Mouse (Mus musculus): ENCODE measurements around the gene Hsd17b1.
A peak's percentile ranks its signal among the peaks of the same experiment; 100 is the strongest.

The Hsd17b1 gene

GRCm38 (mm10) chr11:101078121-101078520 lies at the start of gene Hsd17b1:
Gene Hsd17b1 (plus strand): TSS chr11:101078411.
- DNase-seq: no peak

GRCm38 (mm10) chr11:101029320-101029719 lies 48.9 kb upstream of the Hsd17b1 start:
- no peak for DNase-seq

GRCm38 (mm10) chr11:101030136-101030807 lies 47.9 kb upstream of the Hsd17b1 start:
- no peak for DNase-seq

DNA sequence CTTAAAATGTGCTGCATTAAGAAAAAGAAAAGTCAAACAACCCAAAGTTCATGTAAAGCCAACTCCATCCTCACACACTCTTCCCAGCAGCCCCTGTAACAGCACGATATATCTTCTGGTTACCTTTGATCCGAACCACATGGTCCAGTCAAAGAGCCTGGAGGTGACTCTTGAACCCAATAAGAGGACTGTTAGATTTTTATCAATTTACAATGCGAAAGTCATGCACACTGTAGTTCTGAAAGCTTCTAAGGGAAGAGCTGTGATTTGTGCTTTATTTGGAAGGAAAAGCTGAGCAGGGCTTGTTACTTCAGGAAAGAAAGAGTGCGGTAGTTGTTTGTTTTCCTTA lies 47.4 kb upstream of the Hsd17b1 start:
- no peak for DNase-seq

DNA sequence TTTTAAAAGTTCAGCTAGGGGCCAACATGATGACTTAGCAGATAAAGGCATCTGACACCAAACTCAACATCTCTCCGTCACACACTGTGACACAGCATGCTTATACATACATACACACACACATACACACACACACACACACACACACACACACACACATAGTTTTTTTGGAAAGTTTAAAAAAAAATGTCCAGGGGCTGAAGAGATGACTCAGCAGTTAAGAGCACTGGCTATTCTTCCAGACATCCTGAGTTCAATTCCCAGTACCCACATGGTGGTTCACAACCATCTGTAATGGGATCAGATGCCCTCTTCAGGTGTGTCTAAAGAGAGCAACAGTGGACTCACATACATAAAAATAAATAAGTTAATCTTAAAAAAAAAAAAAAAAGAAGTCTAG lies 46.7 kb upstream of the Hsd17b1 start:
- no peak for DNase-seq

GRCm38 (mm10) chr11:101033856-101034500 lies 44.2 kb upstream of the Hsd17b1 start:
- DNase-seq: no peak

GRCm38 (mm10) chr11:101034614-101035327 lies 43.4 kb upstream of the Hsd17b1 start:
- no peak for DNase-seq

- DNase-seq: no peak
These were observed 42.9 kb upstream of the Hsd17b1 start for GRCm38 (mm10) chr11:101035328-101035695.

DNA sequence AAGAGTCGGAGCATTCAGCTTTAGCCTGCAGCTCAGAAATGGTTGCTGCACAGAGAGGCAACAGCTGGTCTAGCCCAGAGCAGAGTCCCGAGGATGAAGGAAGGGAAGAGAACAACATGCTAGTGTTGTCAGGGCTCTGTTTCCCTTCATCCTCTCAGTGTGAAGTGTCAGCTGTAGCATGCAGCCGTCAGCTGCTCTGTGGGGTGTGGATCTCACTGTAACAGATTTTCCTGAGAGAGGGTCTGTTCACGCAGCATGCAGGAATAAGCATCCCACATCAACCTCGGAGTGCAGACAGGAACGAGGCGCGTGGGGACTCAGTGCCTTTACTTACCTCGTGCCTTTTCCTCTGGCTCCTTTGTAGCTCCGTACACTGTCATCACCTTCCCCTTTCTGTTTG lies 40.4 kb upstream of the Hsd17b1 start:
- DNase-seq: no peak

DNA sequence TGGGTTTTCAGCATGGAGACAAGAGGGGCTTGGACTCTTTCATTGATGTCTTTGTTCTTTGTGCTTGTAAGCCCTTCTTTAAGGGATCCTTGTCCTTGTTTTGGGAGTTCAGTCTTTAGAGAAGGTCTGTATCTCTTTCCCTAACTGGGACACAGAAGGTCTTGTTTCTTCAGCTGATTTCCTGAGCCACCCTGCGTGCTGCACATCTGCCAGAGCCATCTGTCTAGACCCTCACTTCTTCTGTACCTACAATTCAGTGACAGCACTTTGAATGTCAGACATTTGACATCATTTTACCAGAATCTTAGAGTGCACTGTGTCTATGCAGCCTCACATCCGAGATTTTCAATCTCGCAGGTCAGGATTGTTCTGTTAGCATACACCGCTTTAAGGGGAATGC lies 32.4 kb upstream of the Hsd17b1 start:
- DNase-seq: no peak

DNA sequence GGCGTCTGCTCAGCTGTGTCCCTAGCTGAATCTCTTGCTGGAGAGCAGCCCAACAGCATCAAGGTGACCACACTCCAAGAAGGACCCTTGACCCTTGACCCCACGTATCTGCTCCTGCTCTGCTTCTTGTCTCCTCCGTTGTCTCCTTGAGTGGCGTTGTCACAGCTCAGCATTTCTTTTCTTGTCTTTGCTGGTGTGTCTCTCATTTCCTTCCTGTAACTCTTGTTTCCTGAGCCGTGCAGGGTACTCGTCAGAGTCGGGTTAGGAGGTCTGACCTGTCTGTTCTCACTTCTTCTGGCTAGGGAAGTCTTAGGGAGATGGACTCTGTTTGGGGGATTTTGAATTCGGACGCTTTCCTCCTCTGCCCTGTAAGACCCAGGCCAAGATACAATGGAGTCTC lies 31.8 kb upstream of the Hsd17b1 start:
- peak in 1 of 2 experiments; percentile 36 for DNase-seq

DNA sequence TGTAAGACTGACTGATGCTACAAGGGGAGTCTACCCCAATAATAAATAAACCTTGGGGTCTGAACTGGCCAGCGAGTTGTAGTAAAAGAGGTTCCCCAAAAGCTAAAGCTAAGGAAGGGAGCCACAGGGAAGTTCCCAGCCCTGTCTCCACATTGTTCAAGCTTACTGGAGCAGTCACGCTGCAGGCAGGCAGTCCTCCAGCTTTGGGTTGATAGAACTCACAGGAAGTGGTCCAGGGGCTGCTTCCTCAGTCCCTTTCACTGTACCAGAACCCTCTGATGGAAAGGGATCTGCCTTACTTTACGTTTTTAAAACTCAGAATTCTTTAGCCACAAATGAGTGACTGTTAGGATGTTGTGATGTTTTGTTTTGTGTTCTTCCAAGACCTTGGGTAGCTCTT lies 30.7 kb upstream of the Hsd17b1 start:
- no peak for DNase-seq

- peak in 1 of 2 experiments; percentile 35 for DNase-seq
These were observed 27.9 kb upstream of the Hsd17b1 start for GRCm38 (mm10) chr11:101050359-101050758.

GRCm38 (mm10) chr11:101051051-101051493 lies 27.1 kb upstream of the Hsd17b1 start:
- DNase-seq: peak in 1 of 2 experiments; percentile 29

DNA sequence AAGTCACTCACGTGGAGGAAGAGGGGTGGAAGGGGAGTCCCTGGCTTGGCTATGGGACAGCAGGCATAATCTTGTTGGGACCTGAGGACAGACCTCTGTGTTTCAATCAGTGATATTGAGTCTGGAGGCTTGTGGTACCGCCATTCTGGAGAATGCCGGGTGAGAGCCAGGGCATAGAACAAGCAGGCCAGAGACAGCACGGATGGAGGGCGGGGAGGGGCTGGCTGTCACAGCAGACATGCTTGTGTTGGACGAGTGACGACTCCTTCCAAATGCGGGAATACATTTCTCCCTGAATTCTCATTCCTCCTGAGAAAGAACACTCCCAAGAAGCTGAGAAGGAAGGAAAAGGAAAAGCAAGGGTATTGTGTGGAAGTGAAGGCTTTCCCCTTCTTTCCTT lies 26.6 kb upstream of the Hsd17b1 start:
- peak in 1 of 2 experiments; percentile 30 for DNase-seq

GRCm38 (mm10) chr11:101052751-101053473 lies 25.3 kb upstream of the Hsd17b1 start:
- DNase-seq: peak in 1 of 2 experiments; percentile 43

DNA sequence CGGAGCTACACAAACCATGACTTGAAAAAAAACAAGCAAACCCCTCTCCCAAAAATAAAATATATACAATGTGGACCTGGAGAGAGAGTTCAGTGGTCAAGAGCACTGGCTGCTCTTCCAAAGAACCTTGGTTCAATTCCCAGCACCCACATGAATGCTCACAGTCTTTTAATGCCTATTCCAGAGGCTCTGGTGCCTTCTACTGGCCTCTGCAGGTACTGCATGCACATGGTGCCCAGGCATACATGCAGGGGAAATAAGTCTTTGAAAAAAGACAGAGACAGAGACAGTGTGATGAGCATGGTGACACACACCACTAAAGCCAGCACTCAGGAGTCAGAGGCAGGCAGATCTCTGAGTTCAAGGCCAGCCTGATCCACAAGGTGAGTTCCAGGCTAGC lies 24.2 kb upstream of the Hsd17b1 start:
- DNase-seq: peak in 1 of 2 experiments; percentile 15

DNA sequence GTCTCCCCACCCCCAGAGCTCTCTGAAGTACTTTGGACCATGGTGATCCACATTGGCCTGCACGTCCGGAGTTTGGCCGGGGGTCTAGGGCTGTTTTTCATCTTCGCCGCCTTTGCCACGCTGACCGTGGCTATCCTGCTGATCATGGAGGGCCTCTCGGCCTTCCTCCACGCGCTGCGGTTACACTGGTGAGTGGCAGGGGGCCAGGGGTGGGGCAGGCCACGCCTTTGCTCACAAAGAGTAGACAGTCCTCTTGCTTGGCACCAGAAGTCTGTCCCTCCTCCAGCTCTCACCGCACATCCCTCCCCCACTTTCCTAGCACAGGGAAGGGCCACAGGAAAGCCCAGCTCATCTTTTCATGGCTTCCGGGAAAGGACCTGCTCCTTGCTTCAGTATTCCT lies 22.8 kb upstream of the Hsd17b1 start:
- DNase-seq: peak in 1 of 2 experiments; percentile 36

- no peak for DNase-seq
These were observed 21.3 kb upstream of the Hsd17b1 start for GRCm38 (mm10) chr11:101056885-101057284.

DNA sequence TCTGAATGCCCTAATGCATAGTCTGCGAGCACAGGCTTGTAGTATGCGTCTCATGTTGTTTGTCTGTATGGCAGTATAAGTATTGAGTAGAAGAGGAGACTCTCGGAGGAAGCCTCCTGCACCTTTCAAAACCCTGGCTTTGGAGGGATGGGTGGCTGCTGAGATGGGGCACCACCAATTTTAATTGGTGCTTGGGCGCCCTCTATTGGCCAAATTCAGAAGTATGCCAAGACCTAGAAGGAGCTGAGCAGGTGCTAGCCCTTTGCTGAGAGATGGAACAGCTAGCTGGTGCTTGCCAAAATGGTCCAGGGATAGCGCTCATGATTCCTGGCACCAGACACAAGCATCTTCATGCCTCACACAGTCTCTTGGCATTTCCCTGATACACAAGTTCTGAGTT lies 20.4 kb upstream of the Hsd17b1 start:
- peak; percentile 85 to 93 for DNase-seq

DNA sequence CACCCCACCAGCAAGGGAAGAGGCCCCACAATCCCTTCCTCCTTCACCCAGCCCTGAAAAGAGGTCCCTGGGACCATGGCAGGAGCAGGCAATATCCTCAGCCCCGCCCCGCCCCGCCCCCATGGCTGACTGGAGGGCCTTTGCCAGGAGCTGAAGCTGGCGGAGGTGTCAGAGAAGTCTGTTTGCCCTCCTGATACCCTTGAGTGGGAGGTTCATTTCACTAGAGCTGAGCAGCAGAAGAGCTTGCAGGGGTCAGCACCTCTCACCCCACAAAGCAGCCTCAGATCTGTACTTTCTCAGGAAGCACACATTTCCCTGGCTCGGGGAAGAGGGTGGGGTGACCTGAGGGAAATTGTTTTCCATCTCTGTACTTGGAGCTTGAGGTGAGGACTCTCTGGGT lies 19.5 kb upstream of the Hsd17b1 start:
- DNase-seq: peak in 1 of 2 experiments; percentile 72

DNA sequence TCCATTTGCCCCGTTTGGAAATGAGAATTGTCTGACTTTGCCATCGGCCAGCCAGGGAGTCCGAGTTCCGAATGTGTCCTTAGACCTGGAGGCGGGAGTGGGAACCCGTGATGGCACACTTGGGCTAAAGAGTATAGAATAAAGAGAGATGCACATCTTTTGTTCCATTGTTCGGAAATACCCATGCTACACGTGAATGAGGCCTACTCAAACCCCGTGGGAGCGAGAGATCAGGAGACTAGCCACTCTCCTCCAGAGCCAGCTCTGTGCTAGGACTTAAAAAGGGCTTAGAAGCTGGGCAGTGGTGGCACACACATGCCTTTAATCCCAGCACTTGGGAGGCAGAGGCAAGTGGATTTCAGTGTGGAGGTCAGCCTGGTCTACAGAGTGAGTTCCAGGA lies 18.7 kb upstream of the Hsd17b1 start:
- DNase-seq: peak in 1 of 2 experiments; percentile 27

DNA sequence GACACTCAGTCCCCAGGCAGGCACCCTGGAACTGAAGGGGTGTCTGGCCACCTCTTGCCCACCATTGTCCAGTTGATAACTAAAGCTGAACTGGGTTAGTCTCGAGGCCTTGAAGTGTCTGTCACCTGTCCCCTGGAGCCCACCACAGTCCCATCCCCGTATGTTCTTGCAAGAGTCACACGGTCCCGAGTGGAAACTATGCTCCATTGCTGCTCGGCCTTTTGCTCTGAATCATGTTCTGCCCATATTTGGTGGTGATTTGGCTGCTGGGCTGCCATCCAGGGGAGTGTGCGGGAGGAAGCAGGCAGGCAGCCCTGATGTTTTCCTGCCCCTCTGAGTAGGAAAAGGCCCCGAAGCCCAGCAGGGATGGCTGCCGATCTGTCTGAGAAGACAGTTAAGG lies 18.1 kb upstream of the Hsd17b1 start:
- peak; percentile 73 to 84 for DNase-seq

Data from kidney, postnatal 25 days (tissue).